Mouse (Mus musculus) right cerebral cortex, postnatal 4 days (tissue): ENCODE measurements around the gene Irf2.

Source experiments
- DNase-seq: peaks from one replicate; pipeline ENCODE4 v3.0.0-alpha.2; 2022

Irf2 gene

GRCm38 (mm10) chr8:46844974-46845774 is 105.6 kb downstream of the Irf2 start:
- DNase-seq: no peak

GRCm38 (mm10) chr8:46845891-46846290 is 106.4 kb downstream of the Irf2 start:
- DNase-seq: no peak

- no peak for DNase-seq
These were observed 107.4 kb downstream of the Irf2 start for GRCm38 (mm10) chr8:46846893-46847292.

GRCm38 (mm10) chr8:46848011-46848641 is 108.6 kb downstream of the Irf2 start:
- DNase-seq: no peak

GRCm38 (mm10) chr8:46848931-46849330 is 109.4 kb downstream of the Irf2 start:
- no peak for DNase-seq

- DNase-seq: no peak
These were observed 109.9 kb downstream of the Irf2 start for GRCm38 (mm10) chr8:46849458-46849857.

- DNase-seq: no peak
These were observed 110.8 kb downstream of the Irf2 start for GRCm38 (mm10) chr8:46850258-46850897.

GRCm38 (mm10) chr8:46851560-46851959 is 112.0 kb downstream of the Irf2 start:
- no peak for DNase-seq

GRCm38 (mm10) chr8:46852377-46852776 is 112.8 kb downstream of the Irf2 start:
- no peak for DNase-seq

GRCm38 (mm10) chr8:46859164-46859846 is 119.8 kb downstream of the Irf2 start:
- DNase-seq: no peak

GRCm38 (mm10) chr8:46859847-46860167 is 120.3 kb downstream of the Irf2 start:
- DNase-seq: no peak

- no peak for DNase-seq
These were observed 123.0 kb downstream of the Irf2 start for GRCm38 (mm10) chr8:46862508-46862907.

- no peak for DNase-seq
These were observed 125.9 kb downstream of the Irf2 start for GRCm38 (mm10) chr8:46865428-46865827.

- no peak for DNase-seq
These were observed 127.9 kb downstream of the Irf2 start for GRCm38 (mm10) chr8:46867440-46867839.

GRCm38 (mm10) chr8:46868346-46869065 is 129.0 kb downstream of the Irf2 start:
- DNase-seq: no peak

- no peak for DNase-seq
These were observed 130.0 kb downstream of the Irf2 start for GRCm38 (mm10) chr8:46869521-46869925.

- DNase-seq: no peak
These were observed 131.6 kb downstream of the Irf2 start for GRCm38 (mm10) chr8:46871086-46871485.

GRCm38 (mm10) chr8:46875615-46876293 is 136.2 kb downstream of the Irf2 start:
- DNase-seq: no peak

- DNase-seq: no peak
These were observed 141.8 kb downstream of the Irf2 start for GRCm38 (mm10) chr8:46881348-46881747.

- no peak for DNase-seq
These were observed 142.4 kb downstream of the Irf2 start for GRCm38 (mm10) chr8:46881755-46882419.

- no peak for DNase-seq
These were observed 143.2 kb downstream of the Irf2 start for GRCm38 (mm10) chr8:46882743-46883142.
